Mouse (Mus musculus): ENCODE data around the gene Ramp3.
"Not testable (repeated sequence)": the region's sequence is repeated elsewhere in the genome, so short reads cannot be mapped to it uniquely, and the experiment has no call there.

Ramp3 gene

GRCm38 (mm10) chr11:6658271-6658670, at the start of gene Ramp3:
Ramp3 (plus strand) TSS chr11:6658521.
- DNase-seq = peak; percentile 14

GRCm38 (mm10) chr11:6615250-6616205, 42.8 kb upstream of the Ramp3 start:
- DNase-seq = no peak

GRCm38 (mm10) chr11:6623704-6624103, 34.6 kb upstream of the Ramp3 start:
- no peak for DNase-seq

GRCm38 (mm10) chr11:6624619-6625382, 33.5 kb upstream of the Ramp3 start:
- no peak for DNase-seq

- DNase-seq = peak; percentile 93
These were observed 32.6 kb upstream of the Ramp3 start, which contains the start of gene Tbrg4 for GRCm38 (mm10) chr11:6625478-6626387. Tbrg4 (minus strand) TSS chr11:6626067.

- DNase-seq = no peak
These were observed 31.9 kb upstream of the Ramp3 start for GRCm38 (mm10) chr11:6626388-6626772.

- no peak for DNase-seq
These were observed 30.6 kb upstream of the Ramp3 start for GRCm38 (mm10) chr11:6627731-6628130.

GRCm38 (mm10) chr11:6628568-6628967, 29.8 kb upstream of the Ramp3 start:
- peak; percentile 57 for DNase-seq

GRCm38 (mm10) chr11:6629655-6630054, 28.7 kb upstream of the Ramp3 start:
- peak; percentile 35 for DNase-seq

- no peak for DNase-seq
These were observed 22.2 kb upstream of the Ramp3 start for GRCm38 (mm10) chr11:6636150-6636549.

GRCm38 (mm10) chr11:6638537-6638936, 19.8 kb upstream of the Ramp3 start, which contains the start of gene Wap:
Wap (minus strand) TSS chr11:6638637.
- no peak for DNase-seq

GRCm38 (mm10) chr11:6639072-6639471, 19.2 kb upstream of the Ramp3 start:
- DNase-seq = peak; percentile 12

GRCm38 (mm10) chr11:6644566-6644965, 13.8 kb upstream of the Ramp3 start:
- no peak for DNase-seq

- DNase-seq = no peak
These were observed 10.2 kb upstream of the Ramp3 start for GRCm38 (mm10) chr11:6647831-6648724.

GRCm38 (mm10) chr11:6650519-6650918, 7.8 kb upstream of the Ramp3 start:
- DNase-seq = no peak

GRCm38 (mm10) chr11:6652978-6653377, 5.3 kb upstream of the Ramp3 start:
- not testable (repeated sequence) for DNase-seq

GRCm38 (mm10) chr11:6654903-6655302, 3.4 kb upstream of the Ramp3 start:
- peak; percentile 90 for DNase-seq

- DNase-seq = no peak
These were observed 2.9 kb downstream of the Ramp3 start for GRCm38 (mm10) chr11:6661206-6661605.

- DNase-seq = no peak
These were observed 8.3 kb downstream of the Ramp3 start for GRCm38 (mm10) chr11:6666634-6667033.

- DNase-seq = no peak
These were observed 10.7 kb downstream of the Ramp3 start for GRCm38 (mm10) chr11:6669041-6669440.

- DNase-seq = no peak
These were observed 11.7 kb downstream of the Ramp3 start for GRCm38 (mm10) chr11:6670044-6670443.

Measured in lung, postnatal 14 days (tissue).